Mouse (Mus musculus) testis, postnatal 14 days (tissue): Measurements from ENCODE around the gene Zbtb38.

ENCODE experiments used
- DNase-seq: peaks from one replicate; pipeline ENCODE4 v3.0.0; 2021; ENCODE audit warnings: low spot score

The Zbtb38 gene

DNA sequence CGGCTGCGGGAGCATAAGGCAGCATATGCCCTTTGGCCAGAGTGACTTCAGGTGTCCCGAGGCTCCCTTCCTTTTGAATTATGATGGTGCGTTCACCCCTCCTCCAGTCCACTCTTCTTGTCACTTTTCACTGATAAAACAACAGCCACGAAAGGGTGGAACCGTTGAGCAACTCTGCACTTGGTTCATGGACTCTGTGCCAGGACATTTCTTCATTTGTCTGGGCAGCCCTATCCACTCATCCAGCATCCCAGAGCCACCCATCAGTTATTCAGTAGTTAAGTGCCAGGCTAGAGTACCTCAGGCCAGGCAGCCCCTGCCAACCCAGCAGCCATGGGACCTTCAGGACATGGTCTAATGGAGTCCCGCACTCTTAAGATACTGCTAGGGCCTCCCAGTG, 114.1 kb downstream of the Zbtb38 start:
- DNase-seq = no peak

DNA sequence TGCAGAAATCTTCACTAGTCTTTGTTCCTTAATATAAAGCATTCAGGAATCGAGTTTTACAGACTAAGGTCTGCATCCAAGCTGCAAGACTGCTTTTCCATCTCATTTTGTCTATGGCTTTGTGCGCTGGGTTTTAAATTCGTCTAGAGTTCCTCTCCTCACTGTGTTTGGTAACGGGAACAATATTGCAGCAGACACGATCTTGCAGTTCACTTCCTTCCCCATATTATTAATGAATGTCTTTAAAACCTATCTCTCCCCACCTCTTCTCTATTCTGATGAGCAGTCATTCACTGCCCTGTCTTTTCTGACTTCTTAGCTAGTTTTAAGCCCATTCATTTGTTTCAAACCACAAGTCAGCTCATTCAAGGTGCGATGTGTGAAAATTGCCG, 115.5 kb downstream of the Zbtb38 start:
- no peak for DNase-seq

DNA sequence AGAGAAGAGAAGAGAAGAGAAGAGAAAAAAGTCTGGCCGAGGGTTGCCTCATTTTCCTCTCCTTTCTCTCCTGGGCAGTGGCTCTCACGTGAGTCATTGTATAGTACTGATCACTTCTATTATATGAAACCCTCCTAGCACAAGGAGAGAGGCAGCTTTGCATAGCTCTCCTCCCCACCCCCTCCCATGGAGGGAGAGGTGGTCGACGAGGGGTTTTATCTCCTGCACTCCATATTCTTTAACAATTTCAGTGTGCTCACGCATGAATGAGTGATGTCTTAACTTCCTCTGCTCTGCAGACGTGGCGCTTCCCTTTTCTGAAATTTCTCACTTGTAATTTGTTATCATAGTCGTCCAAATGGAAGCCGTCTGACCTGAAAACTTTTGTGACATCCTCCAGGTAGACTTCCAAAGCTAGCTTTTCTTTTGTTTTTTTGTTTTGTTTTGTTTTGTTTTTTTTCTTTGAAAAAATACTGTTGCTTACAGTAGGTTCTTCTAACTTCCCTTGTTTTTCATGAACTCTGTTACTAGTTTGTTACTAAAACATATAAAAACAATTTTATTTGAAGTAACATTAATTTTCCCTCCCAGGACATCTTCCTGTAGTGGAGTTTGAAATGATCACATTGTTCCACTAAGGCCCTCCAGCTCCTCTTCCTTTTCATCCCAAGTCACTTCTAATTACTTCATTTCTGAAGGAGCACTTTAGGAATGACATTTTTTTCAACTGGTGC, 116.0 kb downstream of the Zbtb38 start:
- DNase-seq = no peak

DNA sequence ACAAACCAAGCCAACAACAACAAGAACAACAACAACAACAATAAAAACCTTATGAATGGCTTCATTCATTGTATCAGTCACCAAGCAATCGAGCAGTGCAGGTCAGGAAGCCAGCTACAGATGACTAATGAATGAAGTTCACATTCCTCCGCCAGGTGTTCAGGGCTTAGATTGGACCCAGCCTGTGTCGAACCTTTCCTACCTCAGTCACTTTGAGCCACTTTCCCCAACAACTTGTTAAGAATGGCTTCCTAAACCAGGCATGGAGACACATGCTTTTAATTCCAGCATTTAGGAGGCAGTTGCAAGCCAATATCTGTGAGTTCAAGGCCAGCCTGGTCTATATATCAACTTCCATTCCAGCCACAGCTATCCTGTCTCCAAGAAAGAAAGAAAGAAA, 116.7 kb downstream of the Zbtb38 start:
- DNase-seq = no peak

DNA sequence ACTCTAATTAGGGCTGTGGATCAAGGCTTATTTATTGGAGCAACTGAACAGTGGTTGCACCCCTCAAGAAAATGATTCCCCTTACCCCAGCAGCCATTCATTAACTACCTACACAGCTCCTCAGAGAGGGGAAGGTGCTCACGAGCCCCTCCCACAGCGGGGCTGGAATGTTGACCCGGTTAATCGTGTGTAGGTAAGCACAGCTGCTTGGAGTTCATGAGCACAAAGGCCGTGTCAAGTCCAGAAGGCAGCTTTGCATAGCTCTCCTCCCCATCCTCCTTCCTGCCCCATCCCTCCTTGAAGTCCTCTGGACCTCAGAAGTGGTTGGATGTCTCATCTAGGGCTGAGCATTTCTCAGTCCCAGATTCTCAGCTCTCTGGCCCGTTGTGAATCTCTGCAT, 117.5 kb downstream of the Zbtb38 start:
- no peak for DNase-seq

DNA sequence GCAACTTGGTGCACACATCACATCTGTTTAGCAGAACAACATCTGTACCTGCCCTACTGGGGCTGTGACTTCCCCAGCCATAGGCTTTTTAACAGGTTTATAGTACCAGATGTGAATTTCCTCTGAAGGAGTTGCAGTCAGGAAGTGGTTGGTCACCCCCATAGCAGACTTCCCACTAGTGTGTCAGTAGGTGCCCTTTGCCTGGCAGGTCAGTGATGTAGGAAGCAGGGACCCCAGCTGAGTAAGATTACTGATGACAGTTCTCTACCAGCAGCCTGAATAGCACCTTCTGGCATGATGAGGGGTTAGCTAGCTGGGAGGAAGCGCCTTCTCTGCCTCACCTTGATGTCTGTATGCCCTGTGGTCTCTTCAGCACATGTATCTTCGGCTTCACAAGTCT, 118.9 kb downstream of the Zbtb38 start:
- no peak for DNase-seq
